Mouse (Mus musculus) pancreas, adult 10 weeks (tissue): ENCODE data around the gene Zscan26. TPM values are rescaled to one million over a fixed set of nuclear protein-coding genes. Genes with fewer than 3 reads are reported as not detected.

ENCODE experiments used
- polyA plus RNA-seq: library from polyadenylated mRNA; stranded (reverse); fragments of 350-450 nt; fragmentation: Illumina TruSeq; extraction: RNeasy Lipid Tissue Mini Kit (QIAGEN cat#74804); gene quantifications from one replicate; pipeline ENCODE4 v1.2.3, GENCODE M21; 2015; ENCODE audit warnings: low read depth, low replicate concordance; ENCODE audit not compliant: insufficient read depth

Zscan26 gene
- 20.8 TPM for polyA plus RNA-seq

DNA sequence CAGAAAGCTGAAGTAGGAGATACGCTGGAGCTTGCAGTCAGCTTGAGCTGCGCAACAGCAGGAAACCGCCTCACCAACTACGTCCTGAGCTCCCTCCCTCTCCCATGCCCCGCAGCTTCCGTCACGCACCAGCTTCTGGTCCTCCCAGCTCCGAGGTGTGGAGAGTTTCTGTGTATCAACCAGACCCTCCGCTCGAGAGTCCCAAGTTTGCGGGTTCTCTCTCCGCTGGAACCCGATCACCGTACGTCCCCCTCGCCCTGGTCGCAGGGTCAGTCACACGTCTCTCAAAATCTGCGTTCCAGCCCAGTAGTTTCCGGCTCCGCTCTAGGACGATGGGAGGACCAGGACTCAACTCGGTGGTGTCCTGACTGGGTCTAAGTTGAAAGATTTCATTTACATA is at the start of gene Zscan26:
Zscan26 (minus strand) TSS at position 282 of the 400 bp plus-strand sequence.

DNA sequence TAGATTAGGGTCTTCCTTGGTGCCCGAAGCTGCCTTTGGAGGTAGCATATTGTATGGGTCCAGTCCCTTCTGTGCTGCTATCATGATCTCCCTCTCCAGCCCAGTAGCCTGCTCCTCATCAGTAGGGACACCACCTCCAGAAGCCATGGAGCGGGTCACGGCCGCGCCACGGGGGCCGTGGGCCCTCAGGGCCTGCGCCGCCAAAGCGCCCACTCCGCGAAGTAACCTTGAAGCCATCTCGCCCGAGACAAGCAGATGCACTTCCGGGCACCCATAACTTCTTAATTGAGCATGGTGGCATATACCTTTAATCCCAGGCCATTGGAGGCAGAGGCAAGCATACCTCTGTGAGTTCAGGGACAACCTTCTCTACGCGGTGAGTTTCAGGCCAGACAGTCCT is 47.7 kb upstream of the Zscan26 start, which contains the start of gene Gm11273:
Gm11273 (minus strand) TSS at position 237 of the 400 bp plus-strand sequence.

DNA sequence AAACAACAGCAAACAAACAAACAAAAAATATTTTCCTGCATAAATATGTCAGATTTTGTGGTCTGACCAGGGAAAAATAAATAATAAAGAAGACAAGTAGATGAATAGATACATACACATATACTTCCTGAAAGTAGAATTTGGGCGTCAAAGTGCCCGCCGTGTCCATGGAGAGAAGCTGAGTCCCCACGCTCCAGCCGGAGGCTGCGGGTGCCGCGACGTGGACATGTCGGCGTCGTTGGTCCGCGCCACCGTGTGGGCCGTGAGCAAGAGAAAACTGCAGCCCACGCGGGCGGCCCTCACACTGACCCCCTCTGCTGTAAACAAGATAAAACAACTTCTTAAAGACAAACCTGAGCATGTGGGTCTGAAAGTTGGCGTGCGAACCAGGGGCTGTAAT is 41.5 kb upstream of the Zscan26 start, which contains the start of gene AK157302:
AK157302 (plus strand) TSS at position 144 of the 400 bp plus-strand sequence.

DNA sequence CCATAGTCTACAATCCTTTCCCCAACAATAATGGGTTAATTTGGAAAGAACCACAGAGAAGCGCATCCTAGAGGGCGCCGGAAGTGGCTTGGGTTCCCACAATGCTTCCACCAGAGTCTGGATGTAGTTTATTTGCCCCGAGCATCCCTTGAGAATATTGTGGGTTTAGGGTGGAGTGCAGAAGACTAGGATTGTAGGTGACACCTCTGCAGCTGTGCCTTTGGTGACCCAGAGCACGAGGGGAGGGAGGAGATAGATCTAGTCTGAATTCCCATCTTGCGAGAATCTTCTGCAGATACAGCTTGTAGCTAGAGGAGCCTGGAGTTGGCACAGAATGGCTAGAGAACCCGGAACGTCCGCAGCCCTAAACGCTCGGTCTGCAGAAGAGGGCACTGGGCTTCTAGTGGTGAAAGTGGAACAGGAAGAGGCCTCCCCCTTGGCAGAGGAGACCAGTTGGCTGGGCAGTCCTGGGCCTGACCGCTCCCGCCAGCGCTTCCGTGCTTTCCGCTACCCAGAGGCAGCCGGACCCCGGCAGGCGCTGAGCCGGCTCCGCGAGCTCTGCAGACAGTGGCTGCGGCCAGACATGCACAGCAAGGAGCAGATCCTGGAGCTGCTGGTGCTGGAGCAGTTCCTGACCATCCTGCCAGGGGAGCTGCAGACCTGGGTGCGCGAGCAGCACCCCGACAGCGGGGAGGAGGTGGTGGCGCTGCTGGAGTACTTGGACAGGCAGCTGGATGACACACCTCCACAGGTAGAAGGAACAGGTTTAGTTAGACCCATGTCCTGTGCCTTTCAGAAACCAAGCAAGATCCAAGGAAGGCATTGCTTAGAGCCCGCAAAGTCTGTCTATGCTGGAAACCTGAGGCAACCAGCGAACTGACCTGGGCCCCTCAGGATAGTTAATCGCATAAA is 25.5 kb upstream of the Zscan26 start, which contains the start of the genes Zkscan4 and Gm10065:
Zkscan4 (plus strand) TSS at position 149 of the 912 bp plus-strand sequence.
Gm10065 (minus strand) TSS at position 683 of the 912 bp plus-strand sequence.

DNA sequence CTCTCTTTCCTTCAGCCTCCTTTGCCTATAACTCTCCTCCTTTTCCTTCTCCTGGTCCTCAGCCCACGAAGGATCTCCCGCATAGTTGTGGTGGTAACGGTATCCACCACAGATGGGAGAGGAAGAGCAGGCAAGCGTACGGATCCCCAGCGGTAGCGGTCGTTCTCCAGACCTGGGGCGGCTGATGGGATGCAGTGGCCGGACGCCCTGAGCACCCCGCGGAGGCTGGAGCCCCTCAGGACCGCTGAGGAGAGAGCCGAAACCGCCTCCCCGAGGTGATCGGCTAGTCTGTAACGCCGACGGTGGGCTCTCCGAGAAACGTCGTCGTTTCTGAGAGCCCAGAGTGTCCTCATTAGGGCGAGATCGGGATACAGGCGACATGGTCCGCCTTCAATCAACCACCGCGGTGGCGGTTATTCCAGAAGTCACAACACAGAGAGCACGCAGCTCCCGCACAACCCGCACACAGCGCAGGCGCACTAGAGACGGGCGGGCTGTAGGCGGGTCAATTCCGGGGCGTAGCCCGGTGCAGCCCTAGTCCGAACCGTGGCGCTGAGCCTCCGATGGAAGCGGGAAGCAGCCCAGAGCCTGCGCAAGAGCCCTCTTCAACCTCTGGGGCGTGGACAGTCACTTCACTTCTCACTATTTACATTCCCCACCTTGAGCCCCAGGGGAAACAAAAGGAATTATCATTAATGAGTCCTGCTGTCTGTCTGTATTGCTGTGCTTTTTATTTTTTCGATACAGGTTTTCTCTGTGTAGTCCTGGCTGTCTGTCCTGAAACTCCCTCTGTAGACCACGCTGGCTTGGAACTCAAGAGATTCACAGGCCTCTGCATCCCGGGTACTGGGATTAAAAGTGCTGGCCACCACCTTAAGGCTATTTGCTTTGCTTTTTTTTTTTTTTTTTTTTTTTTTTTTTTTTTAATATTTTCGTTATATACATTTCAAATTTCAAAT is 14.8 kb upstream of the Zscan26 start, which contains the start of gene Nkapl:
Nkapl (minus strand) TSS at position 449 of the 959 bp plus-strand sequence.

DNA sequence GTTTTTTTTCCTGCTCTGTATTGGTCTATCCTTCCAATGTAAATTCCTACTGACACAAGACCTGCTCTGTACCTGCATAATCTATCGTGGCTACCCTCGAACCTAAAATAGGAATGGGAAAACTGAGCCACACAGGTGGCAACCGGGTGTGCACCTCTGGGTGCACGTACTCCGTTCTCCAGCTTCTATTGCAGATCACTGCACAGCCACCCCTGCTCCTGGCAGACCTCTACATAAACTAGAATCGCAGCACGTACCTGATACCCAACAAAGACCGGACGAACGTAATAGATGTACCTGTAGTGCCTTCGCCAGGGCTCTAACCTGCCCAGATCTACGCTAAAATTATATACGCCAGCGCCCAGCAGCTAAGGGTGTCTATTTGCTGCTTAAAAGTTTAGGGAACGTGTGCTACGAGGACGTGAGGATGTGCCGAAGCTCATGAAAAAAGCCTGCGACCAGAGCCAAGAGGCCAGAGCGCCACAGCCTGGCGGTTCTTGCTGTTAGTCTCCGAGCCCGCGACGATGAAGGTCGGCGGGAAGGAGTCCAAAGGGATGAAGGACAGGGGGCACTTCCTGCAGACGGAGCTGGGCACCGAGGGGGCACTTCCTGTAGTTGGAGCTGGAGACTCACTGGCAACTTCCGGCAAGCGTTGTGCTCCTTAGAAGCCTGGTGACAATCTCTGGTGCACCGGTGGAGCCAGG is 12.9 kb downstream of the Zscan26 start, which contains the start of gene Pgbd1:
Pgbd1 (minus strand) TSS at position 556 of the 704 bp plus-strand sequence.

DNA sequence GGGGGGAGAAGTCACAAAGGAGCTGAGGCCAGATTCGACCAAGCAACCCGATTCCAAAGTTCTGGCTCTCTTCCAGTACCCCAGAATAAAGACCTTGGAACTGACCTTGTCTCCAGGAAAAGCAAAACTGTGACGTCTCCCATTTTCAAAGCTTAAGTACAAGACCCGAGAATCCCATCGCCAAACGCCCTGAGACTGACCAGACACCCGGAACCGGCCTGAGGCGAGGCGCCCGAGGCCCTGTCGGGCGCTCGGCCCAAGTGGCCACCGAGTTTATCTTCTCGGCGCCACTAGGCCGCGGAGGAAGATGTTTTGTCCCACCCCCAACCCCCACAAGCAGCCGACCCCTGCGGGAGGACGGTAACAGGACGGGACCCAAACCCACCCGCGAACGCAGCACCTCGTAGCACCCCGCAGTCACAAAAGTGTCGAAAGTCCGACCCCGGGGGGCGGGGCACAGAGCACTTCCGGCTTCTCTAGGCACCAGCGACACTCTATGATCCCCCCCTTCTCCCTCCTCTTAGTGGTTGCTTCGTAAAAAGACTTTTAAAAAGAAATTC is 51.2 kb downstream of the Zscan26 start, which contains the start of gene Zkscan3:
Zkscan3 (minus strand) TSS at position 469 of the 560 bp plus-strand sequence.

Other genes starting within 250 kb of the Zscan26 start
- gene Gpx5, start 161.0 kb downstream of the Zscan26 start, polyA plus RNA-seq, result 1.3 TPM
- not detected for gene Gpx6, start 141.6 kb downstream of the Zscan26 start, polyA plus RNA-seq
- gene Olfr1367, start 106.8 kb downstream of the Zscan26 start, polyA plus RNA-seq, result not detected
- 1.2 TPM for gene Zscan12, start 90.9 kb downstream of the Zscan26 start, polyA plus RNA-seq
- gene Zkscan3, start 51.0 kb downstream of the Zscan26 start, polyA plus RNA-seq, result 19.2 TPM
- 0.50 TPM for gene Pgbd1, start 12.7 kb downstream of the Zscan26 start, polyA plus RNA-seq
- gene Nkapl, start 14.8 kb upstream of the Zscan26 start, polyA plus RNA-seq, result not detected
- gene Zkscan4, start 25.2 kb upstream of the Zscan26 start, polyA plus RNA-seq, result 0.92 TPM
- not detected for gene Gm10065, start 25.7 kb upstream of the Zscan26 start, polyA plus RNA-seq
- not detected for gene AK157302, start 41.5 kb upstream of the Zscan26 start, polyA plus RNA-seq
- gene Gm11273, start 47.7 kb upstream of the Zscan26 start, polyA plus RNA-seq, result not detected
- gene Zkscan8, start 77.4 kb upstream of the Zscan26 start, polyA plus RNA-seq, result 2.1 TPM
- gene Olfr1366, start 89.1 kb upstream of the Zscan26 start, polyA plus RNA-seq, result not detected
- gene Olfr1535, start 106.2 kb upstream of the Zscan26 start, polyA plus RNA-seq, result not detected
- not detected for gene Olfr1364, start 128.0 kb upstream of the Zscan26 start, polyA plus RNA-seq
- not detected for gene Olfr1362, start 160.3 kb upstream of the Zscan26 start, polyA plus RNA-seq
- not detected for gene Olfr11, start 188.8 kb upstream of the Zscan26 start, polyA plus RNA-seq
- gene Olfr1361, start 209.7 kb upstream of the Zscan26 start, polyA plus RNA-seq, result not detected
- not detected for gene Olfr1360, start 223.7 kb upstream of the Zscan26 start, polyA plus RNA-seq
- not detected for gene Olfr1359, start 244.4 kb upstream of the Zscan26 start, polyA plus RNA-seq